Mouse (Mus musculus): Measurements from ENCODE around the gene Grb10.

- TF ChIP-seq EP300 (IDR thresholded peaks at IDR 0.05; ENCODE audit: low read depth) (no peak), CTCF (IDR thresholded peaks at IDR 0.05; ENCODE audit: low read depth) (no peak)
Measured at GRCm38 (mm10) chr11:11953364-11954114, 84.9 kb downstream of the Grb10 start.
